Mouse (Mus musculus) kidney, embryonic 14.5 days (tissue): ENCODE results near the gene Rtn2. TPM values are rescaled to one million over a fixed set of nuclear protein-coding genes. Genes with fewer than 3 reads are reported as not detected.
A peak's percentile ranks its signal among the peaks of the same experiment; 100 is the strongest.

Experiments used
- ATAC-seq: fragments of 200-750 bp; cut with Nextera tagmentation; 2 replicates; pipeline ENCODE4 v1.8.0; 2017; ENCODE audit warnings: moderate number of reproducible peaks, mild to moderate bottlenecking, moderate TSS enrichment, moderate library complexity; ENCODE audit not compliant: low FRiP score, low TSS enrichment
- H3K27ac ChIP-seq: fragments of 300-500 bp; sonication (generic); 2 replicates; pipeline ENCODE4 v1.5.1; 2014; ENCODE audit warnings: low read depth, mild to moderate bottlenecking, low read length, moderate library complexity, mixed read lengths
- H3K27me3 ChIP-seq: fragments of 300-500 bp; sonication (generic); 2 replicates; pipeline ENCODE4 v1.6.1; 2014; ENCODE audit warnings: mild to moderate bottlenecking, low read length; ENCODE audit not compliant: control insufficient read depth, insufficient read depth
- H3K36me3 ChIP-seq: fragments of 300-500 bp; sonication (generic); 2 replicates; pipeline ENCODE4 v1.6.1; 2014; ENCODE audit warnings: low read length, mixed read lengths; ENCODE audit not compliant: control insufficient read depth, insufficient read depth
- H3K4me1 ChIP-seq: fragments of 300-500 bp; sonication (generic); 2 replicates; pipeline ENCODE4 v1.6.1; 2014; ENCODE audit warnings: low read length, mixed read lengths; ENCODE audit not compliant: control insufficient read depth, insufficient read depth
- H3K4me2 ChIP-seq: fragments of 300-500 bp; sonication (generic); replicated peaks from 2 replicates; pipeline ENCODE4 v1.6.1; 2014; ENCODE audit warnings: low read depth, mild to moderate bottlenecking, low read length
- H3K4me3 ChIP-seq: fragments of 300-500 bp; sonication (generic); 2 replicates; pipeline ENCODE4 v1.5.1; 2014; ENCODE audit warnings: mild to moderate bottlenecking, low read length
- H3K9ac ChIP-seq: fragments of 300-500 bp; sonication (generic); 2 replicates; pipeline ENCODE4 v1.6.1; 2014; ENCODE audit warnings: low read depth, mild to moderate bottlenecking, low read length, moderate library complexity
- H3K9me3 ChIP-seq: fragments of 300-500 bp; sonication (generic); 2 replicates; pipeline ENCODE4 v1.6.1; 2016; ENCODE audit warnings: low read length; ENCODE audit not compliant: control insufficient read depth
- WGBS: fragments of 180-500 bp; shearing (Covaris S2); extraction: QIAGEN DNeasy Blood & Tissue Kit; methylation state at CpG from one replicate; pipeline ENCODE4 v1.1.7; 2014; 5-methylcytosine and 5-hydroxymethylcytosine counted together
- polyA plus RNA-seq: library from polyadenylated mRNA; unstranded; fragments of >200 nt; fragmentation: Nextera tagmentation; extraction: Ambion mirVana; gene quantifications from 2 replicates; pipeline ENCODE4 v1.2.1, GENCODE M21; 2014

The Rtn2 gene
- polyA plus RNA-seq, 1 experiment from 2014 or later: 5.4 TPM

- Histone ChIP-seq H3K36me3 (peaks cover 30% of the 10 kb centered on the region), H3K4me2 (no peak overlapping the region), H3K4me1 (no peaks in the 10 kb centered on the region), H3K9ac (no peak overlapping the region), H3K27me3 (no peaks in the 10 kb centered on the region), H3K9me3 (no peaks in the 10 kb centered on the region), H3K27ac (no peak overlapping the region), H3K4me3 (no peak overlapping the region)
- WGBS: 76% methylated on average over 5 of the region's 5 CpGs
- no peak for ATAC-seq
Observed at GRCm38 (mm10) chr7:19243858-19244257, 38.6 kb upstream of the Rtn2 start.

GRCm38 (mm10) chr7:19245083-19245482 lies 37.3 kb upstream of the Rtn2 start:
- H3K4me3 ChIP-seq: no peak overlapping the region
- 77% methylated on average over 3 of the region's 3 CpGs for WGBS
- no peaks in the 10 kb centered on the region for H3K27me3 ChIP-seq
- H3K36me3 ChIP-seq: peaks cover 30% of the 10 kb centered on the region
- no peak overlapping the region for H3K27ac ChIP-seq
- H3K9me3 ChIP-seq: no peaks in the 10 kb centered on the region
- no peak overlapping the region for H3K4me2 ChIP-seq
- no peak for ATAC-seq
- no peaks in the 10 kb centered on the region for H3K4me1 ChIP-seq
- H3K9ac ChIP-seq: no peak overlapping the region

GRCm38 (mm10) chr7:19246855-19247254 lies 35.6 kb upstream of the Rtn2 start:
- Histone ChIP-seq H3K9me3 (no peaks in the 10 kb centered on the region), H3K4me3 (no peak overlapping the region), H3K9ac (no peak overlapping the region), H3K36me3 (peaks cover 25% of the 10 kb centered on the region), H3K27me3 (no peaks in the 10 kb centered on the region), H3K4me2 (no peak overlapping the region), H3K27ac (no peak overlapping the region), H3K4me1 (no peaks in the 10 kb centered on the region)
- no peak for ATAC-seq
- 100% methylated on average over 1 of the region's 1 CpGs for WGBS

GRCm38 (mm10) chr7:19247511-19247910 lies 34.9 kb upstream of the Rtn2 start:
- WGBS: 79% methylated on average over 2 of the region's 2 CpGs
- ATAC-seq: no peak

GRCm38 (mm10) chr7:19252078-19252477 lies 30.3 kb upstream of the Rtn2 start:
- Histone ChIP-seq H3K4me1 (no peaks in the 10 kb centered on the region), H3K9ac (no peak overlapping the region), H3K4me2 (no peak overlapping the region), H3K4me3 (no peak overlapping the region), H3K9me3 (no peaks in the 10 kb centered on the region), H3K27ac (no peak overlapping the region), H3K27me3 (no peaks in the 10 kb centered on the region), H3K36me3 (peaks cover 25% of the 10 kb centered on the region)
- WGBS: 85% methylated on average over 4 of the region's 4 CpGs
- ATAC-seq: no peak

More at GRCm38 (mm10) chr7:19247511-19247910, 34.9 kb upstream of the Rtn2 start:
- no peaks in the 10 kb centered on the region for H3K4me1 ChIP-seq
- no peaks in the 10 kb centered on the region for H3K9me3 ChIP-seq
- H3K27ac ChIP-seq: no peak overlapping the region
- peaks cover 25% of the 10 kb centered on the region for H3K36me3 ChIP-seq
- no peaks in the 10 kb centered on the region for H3K27me3 ChIP-seq
- no peak overlapping the region for H3K9ac ChIP-seq
- H3K4me3 ChIP-seq: no peak overlapping the region
- no peak overlapping the region for H3K4me2 ChIP-seq

- Histone ChIP-seq H3K4me1 (no peaks in the 10 kb centered on the region), H3K9ac (no peak overlapping the region), H3K36me3 (peaks cover 33% of the 10 kb centered on the region), H3K4me2 (no peak overlapping the region), H3K27me3 (no peaks in the 10 kb centered on the region), H3K27ac (no peak overlapping the region), H3K4me3 (no peak overlapping the region), H3K9me3 (no peaks in the 10 kb centered on the region)
- WGBS: 70% methylated on average over 5 of the region's 5 CpGs
- ATAC-seq: no peak
Observed at GRCm38 (mm10) chr7:19253437-19253836, 29.0 kb upstream of the Rtn2 start.

GRCm38 (mm10) chr7:19255395-19255794 lies 27.0 kb upstream of the Rtn2 start:
- Histone ChIP-seq H3K4me2 (no peak overlapping the region), H3K27me3 (no peaks in the 10 kb centered on the region)

GRCm38 (mm10) chr7:19256567-19256966 lies 25.9 kb upstream of the Rtn2 start:
- peaks cover 64% of the 10 kb centered on the region for H3K36me3 ChIP-seq
- no peaks in the 10 kb centered on the region for H3K4me1 ChIP-seq
- no peak overlapping the region for H3K4me2 ChIP-seq
- H3K27me3 ChIP-seq: no peaks in the 10 kb centered on the region
- no peak overlapping the region for H3K9ac ChIP-seq
- H3K27ac ChIP-seq: no peak overlapping the region
- ATAC-seq: no peak
- WGBS: 82% methylated on average over 7 of the region's 7 CpGs
- no peaks in the 10 kb centered on the region for H3K9me3 ChIP-seq
- no peak overlapping the region for H3K4me3 ChIP-seq

More at GRCm38 (mm10) chr7:19255395-19255794, 27.0 kb upstream of the Rtn2 start:
- Histone ChIP-seq H3K9me3 (no peaks in the 10 kb centered on the region), H3K27ac (no peak overlapping the region), H3K4me1 (no peaks in the 10 kb centered on the region), H3K4me3 (no peak overlapping the region), H3K9ac (no peak overlapping the region), H3K36me3 (peaks cover 53% of the 10 kb centered on the region)
- 86% methylated on average over 17 of the region's 17 CpGs for WGBS
- no peak for ATAC-seq

- 48% methylated on average over 11 of the region's 11 CpGs for WGBS
- Histone ChIP-seq H3K4me3 (no peak overlapping the region), H3K27me3 (no peaks in the 10 kb centered on the region), H3K4me1 (no peaks in the 10 kb centered on the region), H3K36me3 (peaks cover 73% of the 10 kb centered on the region), H3K9ac (no peak overlapping the region), H3K4me2 (no peak overlapping the region), H3K9me3 (no peaks in the 10 kb centered on the region), H3K27ac (no peak overlapping the region)
- ATAC-seq: peak; percentile 71
Observed at GRCm38 (mm10) chr7:19257390-19258022, 24.9 kb upstream of the Rtn2 start.
